Mouse (Mus musculus) MEL (cell line): ENCODE measurements at regions not wholly inside any gene's neighbourhood (a gene's known extent, or its start where the extent isn't known, plus 50 kb on each side); places are given as distances from the start of the nearest gene placed in this dataset.
A peak's percentile ranks its signal among the peaks of the same experiment; 100 is the strongest.

Source experiments
- DNase-seq: peaks from one replicate; pipeline ENCODE4 v3.0.0; 2011; ENCODE audit warnings: low read depth, low spot score
- H3K27ac ChIP-seq: 2 replicates; pipeline ENCODE4 v1.5.1; 2012; ENCODE audit warnings: low read depth, mild to moderate bottlenecking, control low read depth, low read length, moderate library complexity; ENCODE audit not compliant: control insufficient read depth
- H3K27me3 ChIP-seq, 2 experiments: fragments of 150-350 bp in 1 of 2; sonication (generic) in 1 of 2; 2 replicates each; pipeline ENCODE4 v1.6.1; 2012; ENCODE audit warnings: low read length in 2 of 2, mild to moderate bottlenecking in 2 of 2, improper control_type of control experiment in 1 of 2, moderate library complexity in 1 of 2; ENCODE audit not compliant: insufficient read depth in 2 of 2, control insufficient read depth in 1 of 2
- H3K36me3 ChIP-seq, 2 experiments: 2 replicates each; pipeline ENCODE4 v1.6.1; 2012 to 2014; ENCODE audit warnings: low read length in 2 of 2, improper control_type of control experiment in 1 of 2, inconsistent platforms in 1 of 2, mild to moderate bottlenecking in 1 of 2; ENCODE audit not compliant: insufficient read depth in 2 of 2, control insufficient read depth in 1 of 2
- H3K4me1 ChIP-seq, 2 experiments: fragments of 150-350 bp in 1 of 2; sonication (generic) in 1 of 2; 2 replicates each; pipeline ENCODE4 v1.6.1; 2012; ENCODE audit warnings: low read length in 2 of 2, improper control_type of control experiment in 1 of 2, mild to moderate bottlenecking in 1 of 2; ENCODE audit not compliant: insufficient read depth in 2 of 2, control insufficient read depth in 1 of 2
- H3K4me3 ChIP-seq, 2 experiments: fragments of 150-350 bp in 1 of 2; sonication (generic) in 1 of 2; 2 replicates each; pipeline ENCODE4 v1.5.1; 2012; ENCODE audit warnings: low read depth in 2 of 2, low read length in 2 of 2, mild to moderate bottlenecking in 2 of 2, moderate library complexity in 2 of 2, control low read depth in 1 of 2, improper control_type of control experiment in 1 of 2; ENCODE audit not compliant: control insufficient read depth in 1 of 2, insufficient read depth in 1 of 2
- H3K79me2 ChIP-seq: 2 replicates; pipeline ENCODE4 v1.6.1; 2012; ENCODE audit warnings: mild to moderate bottlenecking, low read length, moderate library complexity; ENCODE audit not compliant: control insufficient read depth, poor library complexity, insufficient read depth
- H3K9ac ChIP-seq: 2 replicates; pipeline ENCODE4 v1.6.1; 2012; ENCODE audit warnings: low read depth, mild to moderate bottlenecking, control low read depth, low read length, moderate library complexity; ENCODE audit not compliant: control insufficient read depth, poor library complexity, severe bottlenecking
- H3K9me3 ChIP-seq: fragments of 150-350 bp; sonication (generic); replicated peaks from 2 replicates; pipeline ENCODE4 v1.6.1; 2012; ENCODE audit warnings: mild to moderate bottlenecking, low read length, improper control_type of control experiment, moderate library complexity; ENCODE audit not compliant: insufficient read depth
- BHLHE40 ChIP-seq: IDR thresholded peaks from 2 replicates; pipeline ENCODE4 v1.6.1; 2012; ENCODE audit warnings: low read depth, mild to moderate bottlenecking, inconsistent platforms, low read length, improper control_type of control experiment, borderline replicate concordance
- CHD1 ChIP-seq: IDR thresholded peaks from 2 replicates; pipeline ENCODE4 v1.6.1; 2012; ENCODE audit warnings: low read depth, mild to moderate bottlenecking, inconsistent platforms, low read length, improper control_type of control experiment
- CTCF ChIP-seq, 3 experiments: IDR thresholded peaks in 2 of 3; conservative IDR thresholded peaks in 1 of 3; 2 replicates each; pipeline ENCODE4 v1.5.1; 2011 to 2012; ENCODE audit warnings: low read length in 3 of 3, low read depth in 2 of 3, mild to moderate bottlenecking in 2 of 3, improper control_type of control experiment in 1 of 3, inconsistent platforms in 1 of 3, mixed read lengths in 1 of 3, moderate library complexity in 1 of 3; ENCODE audit not compliant: control insufficient read depth in 1 of 3, insufficient read depth in 1 of 3, poor library complexity in 1 of 3, severe bottlenecking in 1 of 3
- E2F4 ChIP-seq: IDR thresholded peaks from 2 replicates; pipeline ENCODE4 v1.6.1; 2011; ENCODE audit warnings: low read depth, low read length, improper control_type of control experiment, borderline replicate concordance
- EP300 ChIP-seq, 2 experiments: IDR thresholded peaks; 2 replicates each; pipeline ENCODE4 v1.6.1; 2011; ENCODE audit warnings: improper control_type of control experiment in 2 of 2, low read length in 2 of 2, low read depth in 1 of 2, mild to moderate bottlenecking in 1 of 2
- ETS1 ChIP-seq: IDR thresholded peaks from 2 replicates; pipeline ENCODE4 v1.6.1; 2012; ENCODE audit warnings: low read depth, mild to moderate bottlenecking, inconsistent platforms, low read length, improper control_type of control experiment, moderate library complexity
- GABPA ChIP-seq: IDR thresholded peaks from 2 replicates; pipeline ENCODE4 v1.6.1; 2012; ENCODE audit warnings: low read depth, mild to moderate bottlenecking, inconsistent platforms, low read length, improper control_type of control experiment, moderate library complexity
- GATA1 ChIP-seq: IDR thresholded peaks from 2 replicates; pipeline ENCODE4 v1.6.1; 2011; ENCODE audit warnings: low read depth, low read length, improper control_type of control experiment
- MAFK ChIP-seq: IDR thresholded peaks from 2 replicates; pipeline ENCODE4 v1.6.1; 2011; ENCODE audit warnings: low read depth, mild to moderate bottlenecking, low read length, improper control_type of control experiment, borderline replicate concordance
- MXI1 ChIP-seq: IDR thresholded peaks from 2 replicates; pipeline ENCODE4 v1.6.1; 2011; ENCODE audit warnings: mild to moderate bottlenecking, low read depth, low read length, improper control_type of control experiment
- MYB ChIP-seq: IDR thresholded peaks from 2 replicates; pipeline ENCODE4 v1.6.1; 2011; ENCODE audit warnings: mild to moderate bottlenecking, low read depth, low read length, improper control_type of control experiment
- MYC ChIP-seq: IDR thresholded peaks from 2 replicates; pipeline ENCODE4 v1.6.1; 2011; ENCODE audit warnings: low read depth, mild to moderate bottlenecking, low read length, improper control_type of control experiment, moderate library complexity
- NRF1 ChIP-seq: IDR thresholded peaks from 2 replicates; pipeline ENCODE4 v1.6.1; 2014; ENCODE audit warnings: low read depth, mild to moderate bottlenecking, inconsistent platforms, low read length, improper control_type of control experiment, moderate library complexity; ENCODE audit not compliant: poor library complexity, insufficient read depth, severe bottlenecking
- POLR2A ChIP-seq, 2 experiments: IDR thresholded peaks; 2 replicates each; pipeline ENCODE4 v1.6.1; 2011 to 2012; ENCODE audit warnings: low read length in 2 of 2, mild to moderate bottlenecking in 2 of 2, control low read depth in 1 of 2, improper control_type of control experiment in 1 of 2, low read depth in 1 of 2, moderate library complexity in 1 of 2; ENCODE audit not compliant: control insufficient read depth in 1 of 2, insufficient read depth in 1 of 2, poor library complexity in 1 of 2
- POLR2AphosphoS5 ChIP-seq: IDR thresholded peaks from 2 replicates; pipeline ENCODE4 v1.6.1; 2012; ENCODE audit warnings: low read depth, borderline replicate concordance, mild to moderate bottlenecking, inconsistent platforms, low read length, moderate library complexity, mixed read lengths
- RCOR1 ChIP-seq: IDR thresholded peaks from 2 replicates; pipeline ENCODE4 v1.6.1; 2012; ENCODE audit warnings: low read depth, mild to moderate bottlenecking, inconsistent platforms, low read length, improper control_type of control experiment
- SIN3A ChIP-seq: IDR thresholded peaks from 2 replicates; pipeline ENCODE4 v1.6.1; 2012; ENCODE audit warnings: low read length, improper control_type of control experiment, inconsistent platforms
- TBP ChIP-seq: IDR thresholded peaks from 2 replicates; pipeline ENCODE4 v1.8.0; 2011; ENCODE audit warnings: low read depth, low read length, improper control_type of control experiment
- TCF12 ChIP-seq: IDR thresholded peaks from 2 replicates; pipeline ENCODE4 v1.6.1; 2014; ENCODE audit warnings: low read depth, mild to moderate bottlenecking, inconsistent platforms, low read length, improper control_type of control experiment, moderate library complexity
- UBTF ChIP-seq: IDR thresholded peaks from 2 replicates; pipeline ENCODE4 v1.6.1; 2012; ENCODE audit warnings: low read depth, mild to moderate bottlenecking, inconsistent platforms, low read length, improper control_type of control experiment, moderate library complexity, borderline replicate concordance; ENCODE audit not compliant: insufficient read depth
- USF1 ChIP-seq: IDR thresholded peaks from 2 replicates; pipeline ENCODE4 v1.6.1; 2014; ENCODE audit warnings: low read depth, mild to moderate bottlenecking, inconsistent platforms, low read length, improper control_type of control experiment, moderate library complexity
- ZKSCAN1 ChIP-seq: IDR thresholded peaks from 2 replicates; pipeline ENCODE4 v1.6.1; 2012; ENCODE audit warnings: low read depth, mild to moderate bottlenecking, inconsistent platforms, low read length, improper control_type of control experiment, moderate library complexity
- ZMIZ1 ChIP-seq: IDR thresholded peaks from 2 replicates; pipeline ENCODE4 v1.6.1; 2012; ENCODE audit warnings: low read depth, mild to moderate bottlenecking, inconsistent platforms, low read length, improper control_type of control experiment, moderate library complexity

- Histone ChIP-seq H3K4me1 (peaks cover 0 to 6% of the 10 kb centered on the region in 2 experiments; a peak in 2 of 4 replicates), H3K4me3 (no peak overlapping the region)
Observed at GRCm38 (mm10) chr2:33996331-33996730, 108.6 kb upstream of the Mvb12b start.

GRCm38 (mm10) chr2:33991299-33991698, 103.6 kb upstream of the Mvb12b start:
- H3K9me3 ChIP-seq, result no peaks in the 10 kb centered on the region
- no peak for DNase-seq
- H3K9ac ChIP-seq, result no peak overlapping the region
- no peak overlapping the region for H3K27ac ChIP-seq
- H3K79me2 ChIP-seq, result no peaks in the 10 kb centered on the region
- H3K4me3 ChIP-seq, result no peak overlapping the region
- TF ChIP-seq MYC, result no peak
- TF ChIP-seq NRF1, result no peak
- no peak for TF ChIP-seq USF1
- no peak for TF ChIP-seq POLR2AphosphoS5
- TF ChIP-seq MXI1, result no peak
- TF ChIP-seq E2F4, result no peak
- TF ChIP-seq MAFK, result no peak
- no peak for TF ChIP-seq CHD1
- no peak for TF ChIP-seq CTCF (IDR thresholded peaks at IDR 0.05 in 2 of 3, conservative IDR thresholded peaks at IDR 0.05 in 1 of 3; ENCODE audit: control insufficient read depth in 1 of 3, insufficient read depth in 1 of 3, low read depth in 2 of 3, low read length in 3 of 3, poor library complexity in 1 of 3, severe bottlenecking in 1 of 3)
- TF ChIP-seq GABPA, result no peak
- TF ChIP-seq TBP, result no peak
- no peak for TF ChIP-seq SIN3A
- no peak for TF ChIP-seq POLR2A (IDR thresholded peaks at IDR 0.05; ENCODE audit: control insufficient read depth in 1 of 2, insufficient read depth in 1 of 2, low read depth in 1 of 2, low read length in 2 of 2, poor library complexity in 1 of 2)
- TF ChIP-seq RCOR1, result no peak
- TF ChIP-seq BHLHE40, result no peak
- no peaks in the 10 kb centered on the region; a peak in 1 of 4 replicates for H3K27me3 ChIP-seq
- H3K36me3 ChIP-seq, result no peaks in the 10 kb centered on the region
- H3K4me1 ChIP-seq, result peaks cover 0 to 3% of the 10 kb centered on the region in 2 experiments; a peak in 2 of 4 replicates

More at GRCm38 (mm10) chr2:33996331-33996730, 108.6 kb upstream of the Mvb12b start:
- no peaks in the 10 kb centered on the region for H3K36me3 ChIP-seq
- H3K27ac ChIP-seq, result no peak overlapping the region; the same call in 1 of the 2 replicates
- H3K27me3 ChIP-seq, result no peaks in the 10 kb centered on the region; a peak in 1 of 4 replicates
- H3K79me2 ChIP-seq, result no peaks in the 10 kb centered on the region
- no peak overlapping the region for H3K9ac ChIP-seq
- no peak for TF ChIP-seq MAFK
- TF ChIP-seq EP300 (IDR thresholded peaks at IDR 0.05; ENCODE audit: low read depth in 1 of 2, low read length in 2 of 2), result peak; percentile 63 to 79
- peak; percentile 35; the same call in 1 of the 2 replicates for TF ChIP-seq ETS1
- peak; percentile 80; the same call in 1 of the 2 replicates for TF ChIP-seq TCF12
- no peak for TF ChIP-seq UBTF
- no peak for TF ChIP-seq GABPA
- TF ChIP-seq ZKSCAN1, result no peak
- TF ChIP-seq POLR2AphosphoS5, result no peak
- TF ChIP-seq ZMIZ1, result no peak
- peak; percentile 17; the same call in 1 of the 2 replicates for TF ChIP-seq RCOR1
- TF ChIP-seq GATA1, result peak; percentile 12; the same call in 1 of the 2 replicates
- peak; percentile 53 for TF ChIP-seq MYB
- TF ChIP-seq, all 39 proteins: peak for 6
- DNase-seq, result peak; percentile 48
- H3K9me3 ChIP-seq, result no peaks in the 10 kb centered on the region
